Mouse (Mus musculus): Measurements from ENCODE around the gene Dmrt3. TPM values are rescaled to one million over a fixed set of nuclear protein-coding genes. Genes with fewer than 3 reads are reported as not detected.

Gene Dmrt3
- total and polyA plus RNA-seq, 3 experiments = not detected

DNA sequence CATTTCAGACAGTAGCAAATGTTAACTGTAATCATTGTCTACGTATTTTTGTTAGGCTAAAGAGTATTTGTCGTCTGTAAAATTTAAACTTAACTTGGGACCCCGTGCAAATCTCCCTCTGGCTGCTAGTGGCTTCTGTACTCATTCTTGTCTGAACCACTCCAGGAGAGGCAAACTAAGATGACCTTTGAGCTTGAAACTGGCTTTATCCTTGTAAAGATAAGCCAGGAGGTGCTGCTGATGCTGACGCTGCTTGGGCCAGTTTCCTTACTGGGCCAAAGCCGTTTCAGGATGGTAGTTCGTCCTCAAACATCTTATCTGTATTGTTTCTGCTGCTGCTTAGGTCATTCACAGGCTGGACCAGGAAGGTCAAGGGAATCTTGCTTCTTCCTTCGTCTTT lies 40.3 kb upstream of the Dmrt3 start:
- TF ChIP-seq NRF1 (IDR thresholded peaks at IDR 0.05; ENCODE audit: low read depth, low read length) (no peak), EP300 (IDR thresholded peaks at IDR 0.05; ENCODE audit: low read length) (no peak), BHLHE40 (IDR thresholded peaks at IDR 0.05; ENCODE audit: low read depth, low read length) (no peak), CHD2 (IDR thresholded peaks at IDR 0.05; ENCODE audit: low read length) (no peak), USF1 (IDR thresholded peaks at IDR 0.05; ENCODE audit: low read depth, low read length) (no peak), USF2 (conservative IDR thresholded peaks at IDR 0.05; ENCODE audit: low read depth, low read length) (no peak)
- Histone ChIP-seq H3K4me1 (ENCODE audit: control insufficient read depth in 1 of 2, insufficient read depth in 2 of 2) (no peaks in the 10 kb centered on the region), H3K9me3 (replicated peaks; ENCODE audit: low read length) (no peaks in the 10 kb centered on the region), H3K9ac (ENCODE audit: insufficient read depth, low read depth) (no peak overlapping the region), H3K4me2 (ENCODE audit: insufficient read depth, low read depth, poor library complexity, severe bottlenecking) (no peak overlapping the region), H3K4me3 (replicated peaks in 1 of 3; ENCODE audit: low read depth in 2 of 3, low read length in 2 of 3, poor library complexity in 1 of 3) (no peak overlapping the region), H3K79me2 (replicated peaks; ENCODE audit: control insufficient read depth, extremely low read depth, insufficient read depth, poor library complexity, severe bottlenecking) (no peaks in the 10 kb centered on the region), H3K27ac (ENCODE audit: insufficient read depth, low read depth) (no peak overlapping the region), H3K36me3 (replicated peaks in 1 of 2; ENCODE audit: control insufficient read depth in 1 of 2, insufficient read depth in 1 of 2, low read length in 1 of 2) (no peaks in the 10 kb centered on the region), H3K27me3 (replicated peaks) (no peaks in the 10 kb centered on the region)
- DNase-seq (ENCODE audit: extremely low read depth) = no peak
- dilution Hi-C loops (cut with MboI; ENCODE audit: extremely low pct_ligation_motif_present, extremely low pct_unique_long_range_greater_than_20kb, low sequenced_read_pairs) (no loop called here), in situ Hi-C loops (cut with MboI; ENCODE audit: low pct_ligation_motif_present, low pct_unique_long_range_greater_than_20kb, low sequenced_read_pairs) (no loop called here)

DNA sequence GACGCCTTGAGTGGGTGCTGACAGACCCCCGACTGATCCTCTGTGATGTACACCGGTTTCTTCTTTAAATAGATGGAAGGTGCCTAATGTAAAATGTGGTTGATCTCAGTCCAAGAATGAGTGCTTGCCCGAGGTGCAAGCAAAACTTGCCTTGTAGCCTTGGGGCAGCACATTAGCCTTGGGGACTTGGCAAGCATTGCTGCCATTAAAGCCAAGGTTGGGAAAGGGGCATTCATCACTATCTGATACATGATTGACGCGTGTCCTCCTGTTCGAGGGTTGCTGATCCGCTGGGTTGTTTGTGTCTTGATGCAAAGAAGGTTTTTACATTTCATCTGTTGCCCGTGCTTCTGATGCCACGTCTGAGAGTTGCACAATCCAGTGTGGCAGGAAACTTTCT lies 35.7 kb upstream of the Dmrt3 start:
- no peaks in the 10 kb centered on the region for H3K9me3 ChIP-seq (replicated peaks; ENCODE audit: low read length)
- TF ChIP-seq MYC (IDR thresholded peaks at IDR 0.05; ENCODE audit: low read depth, low read length) (no peak), SMC3 (IDR thresholded peaks at IDR 0.05; ENCODE audit: low read depth, low read length) (no peak), CHD2 (IDR thresholded peaks at IDR 0.05; ENCODE audit: low read length) (no peak)

DNA sequence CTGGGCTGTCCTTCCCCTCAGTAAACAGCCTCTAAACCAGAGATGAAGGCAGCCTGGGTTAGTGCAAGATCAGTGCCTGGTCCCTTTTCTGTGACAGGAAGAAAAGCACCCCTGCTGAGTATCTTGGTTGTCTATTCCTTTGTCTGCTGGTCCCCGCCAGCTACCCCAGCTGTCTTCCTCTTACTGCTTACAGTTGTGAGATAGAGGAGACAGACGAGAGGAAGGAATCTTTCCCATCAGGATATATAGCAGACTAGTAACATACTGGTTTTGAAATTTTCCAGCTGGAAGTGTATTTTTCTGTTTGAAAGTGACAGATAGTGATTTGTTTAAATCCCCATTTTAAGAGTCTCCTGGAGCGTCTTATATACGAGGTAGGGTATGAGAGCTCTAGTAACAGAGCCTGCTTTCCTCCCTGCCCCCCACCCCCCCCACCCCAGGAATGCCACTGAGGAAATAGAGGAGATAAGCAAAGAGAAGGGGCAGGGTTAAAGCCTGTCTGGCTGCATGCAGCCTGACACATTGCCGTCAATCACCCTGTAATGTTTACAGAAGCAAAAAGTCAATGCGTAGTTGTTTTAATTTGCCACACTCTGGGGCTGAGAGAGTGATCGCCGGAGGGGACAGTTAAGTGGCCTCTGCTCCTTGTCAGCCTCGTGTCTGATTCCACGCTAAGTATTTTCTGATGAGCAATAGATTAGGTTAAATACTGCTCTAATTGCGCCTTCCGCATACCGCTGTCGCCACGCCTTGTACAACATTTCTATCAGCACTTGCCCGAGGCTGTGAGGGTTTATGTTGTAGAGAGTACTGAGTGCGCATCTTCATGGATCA lies 34.9 kb upstream of the Dmrt3 start:
- Histone ChIP-seq H3K4me2 (ENCODE audit: insufficient read depth, low read depth, poor library complexity, severe bottlenecking) (no peak overlapping the region), H3K9me3 (replicated peaks; ENCODE audit: low read length) (no peaks in the 10 kb centered on the region), H3K27me3 (replicated peaks) (no peaks in the 10 kb centered on the region), H3K4me3 (replicated peaks in 1 of 3; ENCODE audit: low read depth in 2 of 3, low read length in 2 of 3, poor library complexity in 1 of 3) (no peak overlapping the region), H3K4me1 (ENCODE audit: control insufficient read depth in 1 of 2, insufficient read depth in 2 of 2) (no peaks in the 10 kb centered on the region), H3K27ac (ENCODE audit: insufficient read depth, low read depth) (no peak overlapping the region), H3K9ac (ENCODE audit: insufficient read depth, low read depth) (no peak overlapping the region), H3K79me2 (replicated peaks; ENCODE audit: control insufficient read depth, extremely low read depth, insufficient read depth, poor library complexity, severe bottlenecking) (no peaks in the 10 kb centered on the region), H3K36me3 (replicated peaks in 1 of 2; ENCODE audit: control insufficient read depth in 1 of 2, insufficient read depth in 1 of 2, low read length in 1 of 2) (no peaks in the 10 kb centered on the region)
- TF ChIP-seq POLR2A (IDR thresholded peaks at IDR 0.05; ENCODE audit: low read depth, low read length) = no peak
- TF ChIP-seq RCOR1 (conservative IDR thresholded peaks at IDR 0.05; ENCODE audit: low read depth, low read length) = no peak
- no peak for TF ChIP-seq NELFE (IDR thresholded peaks at IDR 0.05; ENCODE audit: low read depth, low read length)
- TF ChIP-seq SMC3 (IDR thresholded peaks at IDR 0.05; ENCODE audit: low read depth, low read length) = no peak
- TF ChIP-seq IRF4 (IDR thresholded peaks at IDR 0.05; ENCODE audit: low read depth, low read length) = no peak
- no peak for TF ChIP-seq CHD1 (IDR thresholded peaks at IDR 0.05; ENCODE audit: low read depth, low read length)
- DNase-seq (ENCODE audit: extremely low read depth) = no peak
- in situ Hi-C loops (cut with MboI; ENCODE audit: low pct_ligation_motif_present, low pct_unique_long_range_greater_than_20kb, low sequenced_read_pairs) = no loop called here
- dilution Hi-C loops (cut with MboI; ENCODE audit: extremely low pct_ligation_motif_present, extremely low pct_unique_long_range_greater_than_20kb, low sequenced_read_pairs) = no loop called here

More for the DNA sequence above, 35.7 kb upstream of the Dmrt3 start:
- dilution Hi-C loops (cut with MboI; ENCODE audit: extremely low pct_ligation_motif_present, extremely low pct_unique_long_range_greater_than_20kb, low sequenced_read_pairs) = no loop called here
- no peak overlapping the region for H3K9ac ChIP-seq (ENCODE audit: insufficient read depth, low read depth)
- H3K27me3 ChIP-seq (replicated peaks) = no peaks in the 10 kb centered on the region
- H3K4me3 ChIP-seq (replicated peaks in 1 of 3; ENCODE audit: low read depth in 2 of 3, low read length in 2 of 3, poor library complexity in 1 of 3) = no peak overlapping the region
- no peaks in the 10 kb centered on the region for H3K36me3 ChIP-seq (replicated peaks in 1 of 2; ENCODE audit: control insufficient read depth in 1 of 2, insufficient read depth in 1 of 2, low read length in 1 of 2)
- H3K4me1 ChIP-seq (ENCODE audit: control insufficient read depth in 1 of 2, insufficient read depth in 2 of 2) = no peaks in the 10 kb centered on the region
- no peak overlapping the region for H3K4me2 ChIP-seq (ENCODE audit: insufficient read depth, low read depth, poor library complexity, severe bottlenecking)
- no peak for DNase-seq (ENCODE audit: extremely low read depth)
- H3K79me2 ChIP-seq (replicated peaks; ENCODE audit: control insufficient read depth, extremely low read depth, insufficient read depth, poor library complexity, severe bottlenecking) = no peaks in the 10 kb centered on the region
- in situ Hi-C loops (cut with MboI; ENCODE audit: low pct_ligation_motif_present, low pct_unique_long_range_greater_than_20kb, low sequenced_read_pairs) = no loop called here
- no peak overlapping the region for H3K27ac ChIP-seq (ENCODE audit: insufficient read depth, low read depth)
